Comparison of ENCODE assay signal across 25 mouse cellular contexts in genomic region chr6:87921201-87921600, GRCm38 (mm10).
"Had no signal": no experiment of that assay in that cellular context is flagged by ENCODE, and none has a peak within 500 bp of the region (broad histone marks: within the 10 kb centered on the region; RNA-seq: fewer than 3 reads in every experiment).

No protein-coding gene starts in this region.

- H3K4me1 ChIP-seq: heart, embryonic 10.5 days; heart, embryonic 12.5 days; hindbrain, embryonic 10.5 days; hindbrain, embryonic 12.5 days; intestine, embryonic 15.5 days; limb, embryonic 10.5 days; limb, embryonic 12.5 days had no signal

- H3K27ac ChIP-seq: gastrocnemius, adult 2 months; heart, embryonic 10.5 days; hindbrain, embryonic 10.5 days; hindbrain, embryonic 12.5 days; hindbrain, embryonic 14.5 days; intestine, embryonic 15.5 days; layer of hippocampus, adult 2 months; left cerebral cortex, adult 2 months; limb, embryonic 10.5 days; limb, embryonic 12.5 days had no signal

- H3K4me2 ChIP-seq: heart, embryonic 12.5 days; hindbrain, embryonic 12.5 days; hindbrain, embryonic 14.5 days; intestine, embryonic 15.5 days; limb, embryonic 12.5 days had no signal

- H3K4me3 ChIP-seq: gastrocnemius, adult 2 months; heart, embryonic 10.5 days; heart, embryonic 12.5 days; hindbrain, embryonic 10.5 days; hindbrain, embryonic 12.5 days; intestine, embryonic 15.5 days; layer of hippocampus, adult 2 months; left cerebral cortex, adult 2 months; limb, embryonic 10.5 days; limb, embryonic 12.5 days had no signal

- ATAC-seq: hindbrain, embryonic 16.5 days; inflammation-experienced regulatory T-cells, adult 6 months; intestine, embryonic 15.5 days; intestine, postnatal 0 days had no signal

- DNase-seq: gastrocnemius, adult 2 months; gastrocnemius, postnatal 10 days; gastrocnemius, postnatal 25 days; heart, adult 18-20 months; heart, postnatal 10 days; heart, postnatal 4 days; kidney, adult 18-20 months; kidney, adult 8-10 months; kidney, postnatal 10 days; kidney, postnatal 25 days; kidney, postnatal 4 days; liver had no signal

- H3K9me3 ChIP-seq: heart, embryonic 10.5 days; heart, embryonic 12.5 days; hindbrain, embryonic 10.5 days; hindbrain, embryonic 12.5 days; intestine, embryonic 15.5 days; limb, embryonic 10.5 days; limb, embryonic 12.5 days had no signal

- H3K9ac ChIP-seq: heart, embryonic 12.5 days; hindbrain, embryonic 12.5 days; hindbrain, embryonic 14.5 days; intestine, embryonic 15.5 days; limb, embryonic 12.5 days had no signal

- H3K27me3 ChIP-seq: heart, embryonic 12.5 days; hindbrain, embryonic 12.5 days; intestine, embryonic 15.5 days; limb, embryonic 12.5 days had no signal
